Mouse (Mus musculus) CH12F3 (cell line): ENCODE measurements at regions not wholly inside any gene's neighbourhood (a gene's known extent, or its start where the extent isn't known, plus 50 kb on each side); places are given as distances from the start of the nearest gene placed in this dataset.

ENCODE experiments used
- in situ Hi-C: fragments of 300-500 bp; cut with MboI; formaldehyde crosslinking; loops from 2 replicates; pipeline ENCODE4 v1.14.3; 2020; ENCODE audit warnings: low sequenced_read_pairs

GRCm38 (mm10) chr2:48220771-48221170 is 593.1 kb upstream of the Acvr2a start:
- in situ Hi-C loops = no loop called here

GRCm38 (mm10) chr2:48223084-48223799 is 590.7 kb upstream of the Acvr2a start:
- in situ Hi-C loops = no loop called here

GRCm38 (mm10) chr2:48250174-48250573 is 563.7 kb upstream of the Acvr2a start:
- in situ Hi-C loops = no loop called here

- in situ Hi-C loops = no loop called here
These were observed 553.6 kb upstream of the Acvr2a start for GRCm38 (mm10) chr2:48260299-48260698.
